Mouse (Mus musculus) E14TG2a.4 (cell line): Measurements from ENCODE around the gene Flt1.

Experiments
- CTCF ChIP-seq: conservative IDR thresholded peaks from 2 replicates; pipeline ENCODE4 v1.5.1; 2014; ENCODE audit warnings: low read length
- NANOG ChIP-seq: IDR thresholded peaks from 2 replicates; pipeline ENCODE4 v1.6.1; 2014; ENCODE audit warnings: borderline replicate concordance, low read length, mixed read lengths

DNA sequence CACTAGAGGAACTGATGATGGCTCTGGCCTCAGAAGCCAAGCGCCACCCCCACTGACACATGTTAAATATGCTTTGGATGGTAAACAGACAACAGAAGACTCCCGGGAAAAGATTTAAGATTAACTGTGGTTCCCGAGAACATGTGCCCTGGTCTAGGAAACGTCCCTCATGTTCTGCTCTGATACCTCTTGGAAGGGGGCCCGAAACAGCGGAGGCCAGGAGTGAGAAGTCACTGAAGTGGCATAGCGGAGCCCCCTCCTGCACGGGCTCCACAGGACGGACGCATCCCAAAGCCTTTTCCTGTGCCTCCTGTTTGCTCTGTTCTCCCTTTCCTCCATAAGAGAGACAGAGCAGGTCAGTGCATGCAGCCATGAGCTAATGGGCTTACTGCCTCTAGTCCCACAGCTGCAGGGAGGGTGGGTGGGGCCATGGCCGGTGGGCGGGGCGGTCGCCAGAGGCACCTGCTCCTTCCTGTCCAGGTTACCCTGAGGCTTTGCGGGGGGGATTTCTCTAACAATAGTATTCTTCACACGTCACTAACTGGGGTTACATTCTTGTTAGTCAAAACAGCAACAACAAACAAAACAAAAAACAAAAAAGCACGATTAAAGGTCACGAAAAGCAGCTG is 162.2 kb downstream of the Flt1 start:
- TF ChIP-seq NANOG (no peak), CTCF (no peak)
